Mouse (Mus musculus) urinary bladder, postnatal 10 days (tissue): ENCODE data around the gene Hist1h3f.
"Not testable (repeated sequence)": the region's sequence is repeated elsewhere in the genome, so short reads cannot be mapped to it uniquely, and the experiment has no call there.

Experiments used
- DNase-seq: peaks from one replicate; pipeline ENCODE4 v3.0.0; 2022; ENCODE audit warnings: low spot score

Gene Hist1h3f

DNA sequence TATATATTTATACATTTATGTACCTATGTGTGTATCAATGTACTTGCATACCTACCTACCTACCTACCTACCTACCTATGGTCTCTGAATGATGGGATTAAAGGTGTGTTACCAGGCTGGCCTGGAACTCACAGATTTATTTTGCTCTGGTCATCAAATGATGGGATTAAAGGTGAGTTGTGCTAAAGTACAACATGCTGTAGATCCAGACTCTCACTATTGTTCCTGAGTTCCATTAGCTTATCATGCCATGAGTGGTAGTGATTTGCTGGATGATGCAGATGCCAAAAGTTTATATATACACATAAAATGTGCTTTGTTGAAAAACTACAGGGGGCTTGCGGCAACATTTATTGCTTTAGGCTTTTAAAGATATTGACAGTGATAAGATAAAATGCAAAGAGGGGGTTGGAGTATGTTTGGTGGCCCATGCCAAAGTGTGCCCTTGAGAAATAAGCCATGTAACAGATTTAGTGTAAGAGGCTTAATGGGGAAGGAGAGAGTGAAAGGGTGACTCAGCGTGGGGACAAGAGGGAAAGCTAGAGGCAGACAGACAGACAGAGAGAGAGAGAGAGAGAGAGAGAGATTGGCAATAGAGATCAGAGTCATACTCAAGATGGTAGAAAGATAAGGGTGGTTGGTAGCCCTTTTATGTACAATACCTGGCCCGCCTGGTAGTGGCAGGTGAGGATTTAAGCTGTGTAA lies 6.7 kb upstream of the Hist1h3f start:
- DNase-seq, result no peak

- DNase-seq, result no peak
These were observed 5.6 kb upstream of the Hist1h3f start for GRCm38 (mm10) chr13:23538249-23538648.

GRCm38 (mm10) chr13:23539821-23540220 lies 4.0 kb upstream of the Hist1h3f start:
- DNase-seq, result not testable (repeated sequence)

DNA sequence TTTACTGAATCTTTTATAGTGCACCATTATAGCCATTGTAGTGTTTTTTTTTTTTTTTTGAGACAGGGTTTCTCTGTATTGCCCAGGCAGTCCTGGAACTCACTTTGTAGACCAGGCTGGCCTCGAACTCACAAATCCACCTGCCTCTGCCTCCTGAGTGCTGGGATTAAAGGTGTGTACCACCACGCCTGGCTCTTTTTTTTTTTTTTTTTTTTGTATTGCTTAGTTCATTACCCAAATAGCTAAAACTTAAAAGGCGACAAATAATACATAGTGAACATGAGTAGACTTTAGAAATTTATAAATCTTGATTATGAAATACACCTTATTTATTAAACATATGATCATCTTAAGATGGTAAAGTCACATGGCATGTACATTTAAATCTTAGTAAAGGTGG lies 2.4 kb upstream of the Hist1h3f start:
- no peak for DNase-seq

- not testable (repeated sequence) for DNase-seq
These were observed 1.4 kb upstream of the Hist1h3f start for GRCm38 (mm10) chr13:23542225-23542980.

- DNase-seq, result not testable (repeated sequence)
These were observed 749 bp upstream of the Hist1h3f start, which contains the start of gene Hist1h2bh for GRCm38 (mm10) chr13:23542999-23543607. TSS of gene Hist1h2bh (minus strand) at chr13:23543392.

- not testable (repeated sequence) for DNase-seq
These were observed 902 bp downstream of the Hist1h3f start for GRCm38 (mm10) chr13:23544787-23545120.

DNA sequence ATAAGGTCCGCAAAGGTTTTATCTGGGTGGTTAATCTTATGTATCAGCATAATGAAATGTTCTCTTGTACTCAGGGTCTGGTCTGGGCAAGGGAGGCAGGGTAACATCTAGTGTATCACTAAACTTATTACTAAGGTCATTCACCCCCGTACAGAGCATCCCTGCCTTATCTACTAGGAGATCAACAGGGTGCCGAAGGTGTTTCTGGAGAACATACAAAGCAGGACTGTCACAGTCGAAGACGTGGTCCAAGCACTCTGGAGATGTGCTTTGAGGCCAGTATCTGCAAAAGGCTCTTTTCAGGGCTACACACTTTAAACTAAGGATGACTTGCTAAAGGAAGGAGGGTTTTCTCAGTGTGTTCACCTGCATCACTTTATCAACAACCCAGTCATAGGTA lies 2.8 kb downstream of the Hist1h3f start:
- DNase-seq, result no peak

DNA sequence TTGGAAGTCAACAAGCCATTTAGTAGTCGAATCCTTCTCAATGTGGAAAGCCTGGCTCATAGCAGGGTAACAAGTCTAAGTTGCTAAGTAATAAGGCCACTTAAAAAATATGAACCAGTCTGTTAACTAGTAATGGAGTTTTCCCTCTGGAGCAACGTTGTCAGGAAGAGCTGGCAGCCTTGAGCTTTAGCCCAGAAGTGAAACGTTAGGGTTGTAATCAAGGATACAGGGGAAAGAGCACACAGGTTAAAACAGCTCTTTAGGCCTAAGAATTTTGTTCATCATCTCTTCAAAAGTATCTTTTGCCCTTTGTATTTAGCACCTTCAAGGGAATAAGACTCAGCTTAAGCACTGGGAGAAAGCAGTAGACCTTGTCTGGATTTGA lies 6.9 kb downstream of the Hist1h3f start:
- no peak for DNase-seq

GRCm38 (mm10) chr13:23551146-23551834 lies 7.4 kb downstream of the Hist1h3f start, which contains the start of gene Hist1h4f:
TSS of gene Hist1h4f (minus strand) at chr13:23551648.
- not testable (repeated sequence) for DNase-seq

GRCm38 (mm10) chr13:23551931-23552914 lies 8.4 kb downstream of the Hist1h3f start:
- DNase-seq, result no peak

DNA sequence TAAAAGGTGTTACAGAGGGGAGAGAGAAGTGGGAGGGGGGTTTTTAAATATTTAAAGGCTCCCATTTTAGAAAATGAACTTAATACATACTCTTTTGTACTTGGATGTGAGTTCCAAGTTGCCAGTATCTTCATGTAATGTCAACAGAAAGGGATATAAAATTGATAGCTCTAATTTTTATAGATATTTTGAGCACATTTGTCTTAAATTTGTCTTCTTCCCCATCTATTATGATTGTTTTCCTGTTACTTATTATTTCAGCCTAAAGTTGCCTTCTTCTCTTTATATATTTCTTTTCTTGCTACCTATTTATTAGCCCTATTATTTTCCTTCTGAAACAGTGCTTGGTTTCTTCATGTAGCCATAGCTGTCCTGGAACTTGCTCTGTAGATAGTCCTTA lies 9.1 kb downstream of the Hist1h3f start, which contains the start of gene Hist1h1d:
TSS of gene Hist1h1d (plus strand) at position 301 of the 400 bp plus-strand sequence.
- DNase-seq, result no peak

- no peak for DNase-seq
These were observed 10.5 kb downstream of the Hist1h3f start for GRCm38 (mm10) chr13:23554393-23554792.

GRCm38 (mm10) chr13:23554925-23555838 lies 11.3 kb downstream of the Hist1h3f start:
- no peak for DNase-seq

DNA sequence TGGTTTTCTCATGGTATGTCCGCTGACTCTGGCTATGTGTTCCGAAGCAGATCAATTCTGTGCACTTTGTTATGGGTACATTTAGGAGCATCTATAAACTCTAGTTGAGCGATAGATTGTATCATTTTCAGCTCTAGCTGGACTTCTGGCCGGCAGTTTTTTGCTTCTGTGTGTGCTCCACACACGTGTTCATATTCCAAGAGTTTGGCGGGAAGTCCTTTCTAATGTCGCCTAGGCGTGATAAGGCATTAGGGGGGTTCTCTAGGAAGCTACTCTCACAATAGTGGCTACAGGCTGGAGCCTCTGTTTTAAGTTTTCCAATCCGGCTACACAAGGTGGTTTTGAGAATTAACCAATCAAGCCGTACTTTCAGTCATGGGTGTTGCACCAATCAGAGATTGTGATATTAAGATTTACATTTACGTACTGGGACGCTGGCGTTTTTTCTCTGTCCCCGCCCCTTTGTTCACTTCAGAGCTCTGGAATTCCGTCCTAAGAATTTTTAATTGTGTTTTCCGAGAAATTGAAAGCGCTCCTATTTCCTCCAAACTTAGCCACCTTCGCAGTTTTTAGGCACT lies 12.1 kb downstream of the Hist1h3f start:
- no peak for DNase-seq

DNA sequence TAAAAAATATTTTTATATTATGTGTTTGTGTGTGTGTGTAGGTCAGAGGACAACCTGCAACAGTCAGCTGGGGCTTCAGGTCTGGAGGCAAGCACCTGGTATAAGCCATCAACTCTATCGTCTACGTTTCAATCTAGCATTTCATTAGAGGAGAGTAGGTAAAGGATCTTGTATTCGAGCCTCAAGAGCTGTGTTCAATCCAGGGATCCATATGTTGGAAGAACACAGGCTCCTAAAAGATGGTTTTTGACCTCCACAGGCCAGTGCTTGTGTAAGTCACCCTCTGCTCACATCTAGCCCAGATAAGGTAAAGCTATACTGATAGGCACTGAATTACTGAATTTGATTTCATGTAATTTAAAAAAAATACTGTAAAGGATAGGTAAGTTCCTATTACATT lies 13.1 kb downstream of the Hist1h3f start:
- no peak for DNase-seq

DNA sequence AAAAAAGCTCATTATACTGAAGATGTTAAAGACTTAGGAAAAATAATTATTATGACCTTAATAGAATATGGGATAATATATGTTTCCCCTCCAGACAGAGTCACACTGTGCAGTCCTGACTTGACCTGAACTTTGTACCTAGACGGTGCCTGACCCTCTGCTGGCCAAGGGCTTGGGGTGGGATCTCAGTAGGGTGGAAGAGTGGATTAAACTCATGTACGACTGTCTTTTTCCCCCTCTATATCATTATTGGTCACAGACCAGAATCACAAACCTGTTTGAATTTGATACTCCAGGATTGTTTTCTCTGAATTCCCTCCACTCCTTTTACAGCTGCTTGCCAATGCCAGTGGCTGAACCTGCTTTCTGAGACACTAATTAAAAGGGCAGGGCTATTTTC lies 16.8 kb downstream of the Hist1h3f start:
- not testable (repeated sequence) for DNase-seq

- not testable (repeated sequence) for DNase-seq
These were observed 17.7 kb downstream of the Hist1h3f start for GRCm38 (mm10) chr13:23561531-23561882.

DNA sequence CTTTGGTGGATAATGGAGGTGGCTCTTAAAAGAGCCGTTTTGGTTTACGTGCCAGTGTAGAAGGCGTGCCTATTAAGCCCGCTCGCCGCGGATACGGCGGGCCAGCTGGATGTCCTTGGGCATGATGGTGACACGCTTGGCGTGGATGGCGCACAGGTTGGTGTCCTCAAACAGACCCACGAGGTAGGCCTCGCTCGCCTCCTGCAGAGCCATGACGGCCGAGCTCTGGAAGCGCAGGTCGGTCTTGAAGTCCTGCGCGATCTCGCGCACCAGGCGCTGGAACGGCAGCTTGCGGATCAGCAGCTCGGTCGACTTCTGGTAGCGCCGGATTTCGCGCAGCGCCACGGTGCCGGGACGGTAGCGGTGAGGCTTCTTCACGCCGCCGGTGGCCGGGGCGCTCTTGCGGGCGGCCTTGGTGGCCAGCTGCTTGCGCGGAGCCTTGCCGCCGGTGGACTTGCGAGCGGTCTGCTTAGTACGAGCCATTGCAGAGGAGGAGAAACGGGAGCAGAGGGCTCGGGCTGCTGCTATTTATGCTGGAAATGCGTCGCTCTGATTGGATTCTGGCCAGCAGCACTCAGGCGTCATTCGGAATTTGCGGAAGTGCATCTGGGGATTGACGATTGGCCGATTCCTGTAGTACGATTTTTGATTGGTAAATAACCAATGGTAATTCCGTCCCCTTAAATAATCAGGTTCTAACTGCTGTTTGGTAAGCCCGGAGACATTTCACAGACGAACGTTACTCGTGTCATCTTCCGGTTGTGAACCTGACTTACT lies 18.2 kb downstream of the Hist1h3f start, which contains the start of gene Hist1h3e:
TSS of gene Hist1h3e (minus strand) at position 487 of the 777 bp plus-strand sequence.
- peak; percentile 64 for DNase-seq
